Mouse (Mus musculus) forebrain, embryonic 14.5 days (tissue): ENCODE data around the gene C2cd2. TPM values are rescaled to one million over a fixed set of nuclear protein-coding genes. Genes with fewer than 3 reads are reported as not detected.

Experiments
- ATAC-seq: fragments of 200-750 bp; cut with Nextera tagmentation; 2 replicates; pipeline ENCODE4 v1.8.0; 2017; ENCODE audit warnings: mild to moderate bottlenecking, moderate library complexity
- DNase-seq: peaks from one replicate; pipeline ENCODE4 v3.0.0-alpha.2; 2015; ENCODE audit warnings: low spot score
- H3K27ac ChIP-seq: fragments of 300-500 bp; sonication (generic); 2 replicates; pipeline ENCODE4 v1.5.1; 2014; ENCODE audit warnings: low read depth, mild to moderate bottlenecking, control low read depth, low read length, moderate library complexity
- H3K27me3 ChIP-seq: fragments of 300-500 bp; sonication (generic); replicated peaks from 2 replicates; pipeline ENCODE4 v1.6.1; 2014; ENCODE audit warnings: low read length, control low read depth, mixed read lengths; ENCODE audit not compliant: control insufficient read depth, insufficient read depth
- H3K36me3 ChIP-seq: fragments of 300-500 bp; sonication (generic); 2 replicates; pipeline ENCODE4 v1.6.1; 2014; ENCODE audit warnings: low read length, control low read depth; ENCODE audit not compliant: control insufficient read depth, insufficient read depth
- H3K4me1 ChIP-seq: fragments of 300-500 bp; sonication (generic); 2 replicates; pipeline ENCODE4 v1.6.1; 2014; ENCODE audit warnings: antibody characterized with exemption, low read length, control low read depth; ENCODE audit not compliant: control insufficient read depth, insufficient read depth
- H3K4me2 ChIP-seq: fragments of 300-500 bp; sonication (generic); 2 replicates; pipeline ENCODE4 v1.6.1; 2014; ENCODE audit warnings: mild to moderate bottlenecking, control low read depth, low read length
- H3K4me3 ChIP-seq: fragments of 300-500 bp; sonication (generic); 2 replicates; pipeline ENCODE4 v1.5.1; 2014; ENCODE audit warnings: low read depth, low read length, control low read depth
- H3K9ac ChIP-seq: fragments of 300-500 bp; sonication (generic); 2 replicates; pipeline ENCODE4 v1.6.1; 2014; ENCODE audit warnings: mild to moderate bottlenecking, low read length, control low read depth, moderate library complexity
- H3K9me3 ChIP-seq: fragments of 300-500 bp; sonication (generic); replicated peaks from 2 replicates; pipeline ENCODE4 v1.6.1; 2016; ENCODE audit warnings: low read length, control low read depth, mixed read lengths; ENCODE audit not compliant: control insufficient read depth
- WGBS: fragments of 180-500 bp; shearing (Covaris S2); extraction: QIAGEN DNeasy Blood & Tissue Kit; methylation state at CpG from one replicate; pipeline ENCODE4 v1.1.7; 2014; 5-methylcytosine and 5-hydroxymethylcytosine counted together
- polyA plus RNA-seq: library from polyadenylated mRNA; unstranded; fragments of >200 nt; fragmentation: Nextera tagmentation; extraction: Ambion mirVana; gene quantifications from 2 replicates; pipeline ENCODE4 v1.2.1, GENCODE M21; 2014

Gene C2cd2
- polyA plus RNA-seq, 1 experiment from 2014 or later = 10.2 TPM

GRCm38 (mm10) chr16:97851741-97852319 is 110.6 kb downstream of the C2cd2 start, which contains the start of gene Prdm15:
TSS of gene Prdm15 (minus strand) at chr16:97851850.
- peak within 1 kb of the TSS; percentile 96 for H3K9ac ChIP-seq
- no peaks in the 10 kb centered on the region for H3K27me3 ChIP-seq
- H3K4me1 ChIP-seq = peaks cover 12% of the 10 kb centered on the region
- ATAC-seq (peak; percentile 94), DNase-seq (peak; percentile 88)
- no peaks in the 10 kb centered on the region for H3K9me3 ChIP-seq
- 1% methylated on average over 29 of the region's 31 CpGs for WGBS
- H3K4me2 ChIP-seq = peak within 1 kb of the TSS; percentile 76
- H3K27ac ChIP-seq = peak within 1 kb of the TSS; percentile 99
- H3K36me3 ChIP-seq = 0 out of 2 replicates have a peak, but pooled peaks cover 4% of the 10 kb centered on the region
- peak within 1 kb of the TSS; percentile 89 for H3K4me3 ChIP-seq

GRCm38 (mm10) chr16:97851061-97851740 is 111.2 kb downstream of the C2cd2 start:
- Histone ChIP-seq H3K27ac (peak overlapping the region; percentile 99), H3K9me3 (no peaks in the 10 kb centered on the region), H3K9ac (peak overlapping the region; percentile 96), H3K27me3 (no peaks in the 10 kb centered on the region), H3K4me2 (peak overlapping the region; percentile 76), H3K4me3 (peak overlapping the region; percentile 89), H3K36me3 (0 out of 2 replicates have a peak, but pooled peaks cover 4% of the 10 kb centered on the region), H3K4me1 (peaks cover 12% of the 10 kb centered on the region)
- DNase-seq (peak; percentile 86), ATAC-seq (peak; percentile 93)
- under 1% methylated on average over 65 of the region's 77 CpGs for WGBS

- H3K4me2 ChIP-seq = peak overlapping the region; percentile 76
- no peaks in the 10 kb centered on the region for H3K27me3 ChIP-seq
- H3K4me3 ChIP-seq = peak overlapping the region; percentile 89
- DNase-seq (peak; percentile 66), ATAC-seq (peak; percentile 61)
- no peaks in the 10 kb centered on the region for H3K9me3 ChIP-seq
- peak overlapping the region; percentile 99 for H3K27ac ChIP-seq
- 2% methylated on average over 9 of the region's 11 CpGs for WGBS
- 0 out of 2 replicates have a peak, but pooled peaks cover 4% of the 10 kb centered on the region for H3K36me3 ChIP-seq
- peak overlapping the region; percentile 96 for H3K9ac ChIP-seq
- H3K4me1 ChIP-seq = peaks cover 12% of the 10 kb centered on the region
Observed at GRCm38 (mm10) chr16:97850667-97851060, 111.7 kb downstream of the C2cd2 start.

GRCm38 (mm10) chr16:97848832-97849231 is 113.6 kb downstream of the C2cd2 start:
- H3K27me3 ChIP-seq = no peaks in the 10 kb centered on the region
- 0 out of 2 replicates have a peak, but pooled peaks cover 4% of the 10 kb centered on the region for H3K36me3 ChIP-seq
- no peak overlapping the region for H3K4me2 ChIP-seq
- no peak overlapping the region for H3K4me3 ChIP-seq
- H3K9ac ChIP-seq = no peak overlapping the region; the same call in 1 of the 2 replicates
- WGBS = 87% methylated on average over 6 of the region's 6 CpGs
- no peak for ATAC-seq
- no peak overlapping the region for H3K27ac ChIP-seq
- DNase-seq = no peak
- no peaks in the 10 kb centered on the region for H3K9me3 ChIP-seq
- H3K4me1 ChIP-seq = peaks cover 12% of the 10 kb centered on the region

GRCm38 (mm10) chr16:97844967-97845937 is 117.1 kb downstream of the C2cd2 start:
- Histone ChIP-seq H3K36me3 (0 out of 2 replicates have a peak, but pooled peaks cover 12% of the 10 kb centered on the region), H3K4me2 (no peak overlapping the region), H3K27me3 (no peaks in the 10 kb centered on the region), H3K9me3 (no peaks in the 10 kb centered on the region), H3K9ac (no peak overlapping the region), H3K4me3 (no peak overlapping the region), H3K27ac (no peak overlapping the region), H3K4me1 (peaks cover 8% of the 10 kb centered on the region)
- ATAC-seq = no peak
- 87% methylated on average over 12 of the region's 12 CpGs for WGBS
- DNase-seq = no peak

- DNase-seq = no peak
- ATAC-seq = no peak
- Histone ChIP-seq H3K9me3 (no peaks in the 10 kb centered on the region), H3K27ac (no peak overlapping the region), H3K9ac (no peak overlapping the region), H3K36me3 (peaks cover 97% of the 10 kb centered on the region), H3K4me3 (no peak overlapping the region), H3K4me2 (no peak overlapping the region), H3K4me1 (no peaks in the 10 kb centered on the region), H3K27me3 (no peaks in the 10 kb centered on the region)
- WGBS = 97% methylated on average over 3 of the region's 3 CpGs
Observed at GRCm38 (mm10) chr16:97832154-97832553, 130.2 kb downstream of the C2cd2 start.

GRCm38 (mm10) chr16:97828207-97828606 is 134.2 kb downstream of the C2cd2 start:
- H3K36me3 ChIP-seq = peaks cover 78% of the 10 kb centered on the region
- WGBS = 91% methylated on average over 1 of the region's 1 CpGs
- H3K4me1 ChIP-seq = no peaks in the 10 kb centered on the region
- no peaks in the 10 kb centered on the region for H3K9me3 ChIP-seq
- no peak overlapping the region for H3K4me3 ChIP-seq
- H3K27me3 ChIP-seq = no peaks in the 10 kb centered on the region
- H3K9ac ChIP-seq = no peak overlapping the region
- ATAC-seq (no peak), DNase-seq (no peak)
- H3K4me2 ChIP-seq = no peak overlapping the region
- no peak overlapping the region for H3K27ac ChIP-seq

- H3K27ac ChIP-seq = no peak overlapping the region
- H3K4me3 ChIP-seq = no peak overlapping the region
- H3K36me3 ChIP-seq = peaks cover 67% of the 10 kb centered on the region
- ATAC-seq (no peak), DNase-seq (no peak)
- H3K27me3 ChIP-seq = no peaks in the 10 kb centered on the region
- 94% methylated on average over 6 of the region's 6 CpGs for whole genome bisulfite sequencing
- no peak overlapping the region for H3K9ac ChIP-seq
- H3K9me3 ChIP-seq = no peaks in the 10 kb centered on the region
- no peaks in the 10 kb centered on the region for H3K4me1 ChIP-seq
- no peak overlapping the region for H3K4me2 ChIP-seq
Observed at GRCm38 (mm10) chr16:97823311-97824007, 138.9 kb downstream of the C2cd2 start.
